Mouse (Mus musculus) erythroblast, adult 5-6 weeks (primary cell): ENCODE data around the gene Lpin1. TPM values are rescaled to one million over a fixed set of nuclear protein-coding genes. Genes with fewer than 3 reads are reported as not detected.

Experiments
- ATAC-seq: replicated peaks from 2 replicates; pipeline ENCODE4 v1.8.0; 2016; ENCODE audit warnings: moderate number of reproducible peaks, mild to moderate bottlenecking, moderate TSS enrichment, inconsistent platforms; ENCODE audit not compliant: poor library complexity, low FRiP score, severe bottlenecking
- total RNA-seq, 2 experiments: library from RNA; stranded (forward) in 1 of 2; stranded (reverse) in 1 of 2; fragments of 150-400 nt in 1 of 2; fragments of 200-764, 138-1000 nt in 1 of 2; gene quantifications; 2 replicates each; pipeline versions ENCODE4 v1.2.3 to v1.2.4; 2015 to 2017; ENCODE audit warnings: low replicate concordance in 2 of 2

The Lpin1 gene
- total RNA-seq, 2 experiments from 2014 or later = 3.3 to 4.2 TPM

- ATAC-seq = no peak
These were observed 70.7 kb downstream of the Lpin1 start for GRCm38 (mm10) chr12:16539965-16540661.

- ATAC-seq = no peak
These were observed 77.4 kb downstream of the Lpin1 start for GRCm38 (mm10) chr12:16533331-16533828.

GRCm38 (mm10) chr12:16532860-16533230 lies 77.9 kb downstream of the Lpin1 start:
- ATAC-seq = no peak

- ATAC-seq = no peak
These were observed 78.6 kb downstream of the Lpin1 start for GRCm38 (mm10) chr12:16531956-16532859.

GRCm38 (mm10) chr12:16528650-16529049 lies 82.1 kb downstream of the Lpin1 start:
- ATAC-seq = no peak

- ATAC-seq = no peak
These were observed 82.8 kb downstream of the Lpin1 start for GRCm38 (mm10) chr12:16527941-16528340.

- ATAC-seq = no peak
These were observed 83.9 kb downstream of the Lpin1 start for GRCm38 (mm10) chr12:16526862-16527261.

GRCm38 (mm10) chr12:16526134-16526533 lies 84.6 kb downstream of the Lpin1 start:
- no peak for ATAC-seq

- no peak for ATAC-seq
These were observed 95.6 kb downstream of the Lpin1 start for GRCm38 (mm10) chr12:16515183-16515582.

GRCm38 (mm10) chr12:16512991-16513390 lies 97.8 kb downstream of the Lpin1 start:
- ATAC-seq = no peak

GRCm38 (mm10) chr12:16509122-16509752 lies 101.5 kb downstream of the Lpin1 start:
- ATAC-seq = no peak

GRCm38 (mm10) chr12:16506796-16507790 lies 103.7 kb downstream of the Lpin1 start:
- no peak for ATAC-seq

GRCm38 (mm10) chr12:16504244-16504643 lies 106.5 kb downstream of the Lpin1 start:
- ATAC-seq = no peak

GRCm38 (mm10) chr12:16497960-16498359 lies 112.8 kb downstream of the Lpin1 start:
- ATAC-seq = no peak

- ATAC-seq = no peak
These were observed 118.1 kb downstream of the Lpin1 start for GRCm38 (mm10) chr12:16492713-16493112.

GRCm38 (mm10) chr12:16488899-16489298 lies 121.9 kb downstream of the Lpin1 start:
- no peak for ATAC-seq

- ATAC-seq = no peak
These were observed 123.3 kb downstream of the Lpin1 start for GRCm38 (mm10) chr12:16487453-16487852.
